Mouse (Mus musculus) lung, adult 2 months (tissue): ENCODE results near the gene Ttc23l. TPM values are rescaled to one million over a fixed set of nuclear protein-coding genes. Genes with fewer than 3 reads are reported as not detected.
A peak's percentile ranks its signal among the peaks of the same experiment; 100 is the strongest.

ENCODE experiments used
- DNase-seq: peaks from one replicate; pipeline ENCODE4 v3.0.0; 2022
- H3K4me1 ChIP-seq: fragments of 200-500 bp; 2 replicates; pipeline ENCODE4 v1.6.1; 2011; ENCODE audit warnings: low read length; ENCODE audit not compliant: control insufficient read depth, insufficient read depth
- H3K4me3 ChIP-seq: fragments of 200-500 bp; replicated peaks from 2 replicates; pipeline ENCODE3; 2011; ENCODE audit warnings: low read depth, mild to moderate bottlenecking, control low read depth, low read length; ENCODE audit errors: extremely low read depth
- CTCF ChIP-seq: fragments of 200-500 bp; IDR thresholded peaks from 2 replicates; pipeline ENCODE4 v1.5.1; 2011; ENCODE audit warnings: mild to moderate bottlenecking, low read length, control low read depth; ENCODE audit not compliant: insufficient read depth
- POLR2A ChIP-seq: fragments of 200-500 bp; IDR thresholded peaks from 2 replicates; pipeline ENCODE4 v1.6.1; 2011; ENCODE audit warnings: low read depth, mild to moderate bottlenecking, control low read depth, low read length, borderline replicate concordance; ENCODE audit errors: extremely low read depth
- WGBS: fragments of 180-500 bp; shearing (Covaris S2); methylation state at CpG from one replicate; pipeline ENCODE4 v1.1.7; 2018; 5-methylcytosine and 5-hydroxymethylcytosine counted together
- polyA plus RNA-seq: library from polyadenylated mRNA; depleted of rRNA; stranded (reverse); fragments of >200 nt; gene quantifications from 2 replicates; pipeline ENCODE4 v1.2.3, GENCODE M21; 2012; rRNA removed

Gene Ttc23l
- polyA plus RNA-seq, 1 experiment, result not detected

GRCm38 (mm10) chr15:10486365-10486839, 72.1 kb downstream of the Ttc23l start:
- TF ChIP-seq POLR2A (no peak), CTCF (no peak)
- no peak for DNase-seq
- Histone ChIP-seq H3K4me1 (peaks cover 3% of the 10 kb centered on the region; the same call in 1 of the 2 replicates), H3K4me3 (peak overlapping the region; percentile 76)
- 2% methylated on average over 18 of the region's 18 CpGs for WGBS

GRCm38 (mm10) chr15:10485484-10486364, 72.7 kb downstream of the Ttc23l start, which contains the start of the genes Brix1 and Rad1:
TSS of gene Brix1 (minus strand) at chr15:10485947.
TSS of gene Rad1 (plus strand) at chr15:10486018.
- Histone ChIP-seq H3K4me1 (peaks cover 3% of the 10 kb centered on the region; the same call in 1 of the 2 replicates), H3K4me3 (peak within 1 kb of the TSS; percentile 76)
- peak; percentile 90 for DNase-seq
- WGBS, result under 1% methylated on average over 58 of the region's 58 CpGs
- no peak for TF ChIP-seq CTCF
- peak; percentile 89 for TF ChIP-seq POLR2A

GRCm38 (mm10) chr15:10470941-10471340, 87.5 kb downstream of the Ttc23l start:
- Histone ChIP-seq H3K4me1 (no peaks in the 10 kb centered on the region; the same call in 1 of the 2 replicates), H3K4me3 (no peak overlapping the region)
- DNase-seq, result no peak
- TF ChIP-seq POLR2A, result no peak
- no peak for TF ChIP-seq CTCF
- WGBS, result 15% methylated on average over 3 of the region's 3 CpGs

GRCm38 (mm10) chr15:10470151-10470831, 88.2 kb downstream of the Ttc23l start, which contains the start of gene Dnajc21:
TSS of gene Dnajc21 (minus strand) at chr15:10470516.
- TF ChIP-seq CTCF, result no peak
- peak; percentile 58; the same call in 1 of the 2 replicates for TF ChIP-seq POLR2A
- H3K4me3 ChIP-seq, result peak within 1 kb of the TSS; percentile 70
- H3K4me1 ChIP-seq, result no peaks in the 10 kb centered on the region; the same call in 1 of the 2 replicates
- peak; percentile 86 for DNase-seq
- 6% methylated on average over 75 of the region's 87 CpGs for WGBS

- WGBS, result under 1% methylated on average over 40 of the region's 40 CpGs
- peak; percentile 57 for DNase-seq
- no peak for TF ChIP-seq CTCF
- TF ChIP-seq POLR2A, result no peak
- Histone ChIP-seq H3K4me3 (peak overlapping the region; percentile 54), H3K4me1 (no peaks in the 10 kb centered on the region; the same call in 1 of the 2 replicates)
Measured at GRCm38 (mm10) chr15:10469641-10470150, 88.8 kb downstream of the Ttc23l start.

- H3K4me1 ChIP-seq, result no peaks in the 10 kb centered on the region; the same call in 1 of the 2 replicates
- no peak overlapping the region for H3K4me3 ChIP-seq
- no peak for TF ChIP-seq CTCF
- TF ChIP-seq POLR2A, result no peak
- 77% methylated on average over 3 of the region's 3 CpGs for WGBS
- DNase-seq, result no peak
Measured at GRCm38 (mm10) chr15:10468761-10469160, 89.7 kb downstream of the Ttc23l start.

GRCm38 (mm10) chr15:10464678-10465077, 93.8 kb downstream of the Ttc23l start:
- WGBS, result 90% methylated on average over 3 of the region's 3 CpGs
- H3K4me3 ChIP-seq, result no peak overlapping the region

GRCm38 (mm10) chr15:10463555-10463954, 94.9 kb downstream of the Ttc23l start:
- TF ChIP-seq CTCF (no peak), POLR2A (no peak)
- 76% methylated on average over 5 of the region's 5 CpGs for WGBS
- H3K4me3 ChIP-seq, result no peak overlapping the region
- no peaks in the 10 kb centered on the region; the same call in 1 of the 2 replicates for H3K4me1 ChIP-seq
- no peak for DNase-seq

More at GRCm38 (mm10) chr15:10464678-10465077, 93.8 kb downstream of the Ttc23l start:
- TF ChIP-seq CTCF, result no peak
- TF ChIP-seq POLR2A, result no peak
- H3K4me1 ChIP-seq, result no peaks in the 10 kb centered on the region; the same call in 1 of the 2 replicates
- DNase-seq, result no peak

- Histone ChIP-seq H3K4me1 (no peaks in the 10 kb centered on the region), H3K4me3 (no peak overlapping the region)
- no peak for DNase-seq
- WGBS, result 74% methylated on average over 12 of the region's 12 CpGs
- TF ChIP-seq POLR2A (no peak), CTCF (no peak)
Measured at GRCm38 (mm10) chr15:10460986-10461385, 97.5 kb downstream of the Ttc23l start.

Other genes with a start within 250 kb of the Ttc23l start
- gene Gm21973, start 233.3 kb downstream of the Ttc23l start, polyA plus RNA-seq, result not detected in 2 replicates
- gene Agxt2, start 200.1 kb downstream of the Ttc23l start, polyA plus RNA-seq, result not detected in 2 replicates
- 1.2 and 1.9 TPM in 2 replicates for gene Dnajc21, start 88.2 kb downstream of the Ttc23l start, polyA plus RNA-seq
- 0.87 and 1.5 TPM in 2 replicates for gene Brix1, start 72.7 kb downstream of the Ttc23l start, polyA plus RNA-seq
- 6.8 and 8.3 TPM in 2 replicates for gene Rad1, start 72.7 kb downstream of the Ttc23l start, polyA plus RNA-seq
- gene Rai14, start 156.0 kb upstream of the Ttc23l start, polyA plus RNA-seq, result 9.4 and 14.3 TPM in 2 replicates